Mouse (Mus musculus): ENCODE data around the gene Ifi211.
"Not testable (repeated sequence)": the region's sequence is repeated elsewhere in the genome, so short reads cannot be mapped to it uniquely, and the experiment has no call there.

GRCm38 (mm10) chr1:173912548-173913255 lies at the start of gene Ifi211:
- TF ChIP-seq POLR2A (IDR thresholded peaks at IDR 0.05; ENCODE audit: borderline replicate concordance, low read depth, low read length); CTCF (IDR thresholded peaks at IDR 0.05; ENCODE audit: low read depth, low read length): not testable (repeated sequence)

Data from bone marrow macrophage, adult 2 months (primary cell).